Mouse (Mus musculus) adipocyte (in vitro differentiated cells): Measurements from ENCODE around the gene Gata5.
A peak's percentile ranks its signal among the peaks of the same experiment; 100 is the strongest.

ENCODE experiments used
- DNase-seq: peaks from one replicate; pipeline ENCODE4 v3.0.0-alpha.2; 2016; ENCODE audit warnings: low spot score

Gene Gata5

GRCm38 (mm10) chr2:180334551-180334986 is at the start of gene Gata5:
Gene Gata5 (minus strand): TSS chr2:180334699.
- DNase-seq, result no peak

DNA sequence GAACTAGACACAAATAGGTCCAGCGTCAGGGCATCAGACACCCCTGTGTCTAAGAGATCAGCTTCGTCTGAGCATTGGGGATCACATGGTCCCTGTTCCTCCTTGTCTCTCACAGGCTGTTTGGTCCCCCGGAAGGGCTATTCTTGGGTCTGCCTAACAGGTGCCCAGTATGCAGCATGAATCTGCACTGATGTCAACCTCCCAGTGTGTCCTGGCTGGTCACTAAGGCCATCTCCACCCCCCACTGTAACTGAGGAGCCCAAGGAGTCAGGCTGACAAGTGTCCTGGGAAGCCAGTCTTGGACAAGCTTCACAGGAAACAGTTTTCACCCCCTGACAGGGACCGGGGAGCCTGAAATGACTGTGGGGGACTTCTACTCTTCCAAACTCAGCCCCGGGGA is 42.2 kb upstream of the Gata5 start:
- DNase-seq, result no peak

GRCm38 (mm10) chr2:180373256-180373655 is 38.8 kb upstream of the Gata5 start:
- no peak for DNase-seq

DNA sequence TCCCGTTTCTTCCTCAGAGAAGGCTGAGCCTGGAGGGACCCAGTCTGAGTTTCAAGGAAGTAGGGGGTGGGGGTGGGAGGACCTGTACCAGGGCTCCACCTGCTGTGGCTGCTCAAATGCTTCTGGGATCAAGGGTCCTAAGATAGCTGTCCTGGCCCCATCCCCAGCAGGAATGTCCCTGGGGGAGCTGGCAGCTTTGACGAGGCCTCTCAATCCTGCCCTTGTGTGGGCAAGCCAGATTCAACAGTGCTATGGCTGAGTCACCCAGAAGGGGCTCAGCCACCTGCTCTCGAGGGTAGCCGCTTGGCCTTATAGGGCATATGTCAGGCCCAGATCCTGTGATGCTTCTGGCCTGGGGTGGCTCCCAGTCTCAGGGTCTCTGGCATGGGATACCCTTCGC is 33.9 kb upstream of the Gata5 start:
- no peak for DNase-seq

DNA sequence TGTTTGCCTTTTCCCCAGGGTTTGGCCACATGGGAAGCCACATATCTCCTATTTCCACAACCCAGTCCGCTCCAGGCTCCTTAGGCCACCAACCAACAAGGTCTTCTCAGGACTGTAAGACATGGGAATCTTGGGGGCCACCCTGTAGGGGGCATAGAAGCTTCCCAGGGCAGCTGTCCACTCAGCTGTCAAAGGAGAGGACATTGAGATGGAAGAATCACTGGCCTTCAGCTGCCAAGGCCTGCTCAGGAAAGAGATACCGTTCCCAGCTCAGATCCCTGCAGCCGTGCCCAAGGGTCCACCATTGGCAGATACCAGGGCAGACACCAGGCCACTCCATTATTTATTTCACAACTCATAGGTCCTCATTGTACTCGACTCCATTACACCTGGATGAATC is 32.9 kb upstream of the Gata5 start:
- DNase-seq, result no peak

DNA sequence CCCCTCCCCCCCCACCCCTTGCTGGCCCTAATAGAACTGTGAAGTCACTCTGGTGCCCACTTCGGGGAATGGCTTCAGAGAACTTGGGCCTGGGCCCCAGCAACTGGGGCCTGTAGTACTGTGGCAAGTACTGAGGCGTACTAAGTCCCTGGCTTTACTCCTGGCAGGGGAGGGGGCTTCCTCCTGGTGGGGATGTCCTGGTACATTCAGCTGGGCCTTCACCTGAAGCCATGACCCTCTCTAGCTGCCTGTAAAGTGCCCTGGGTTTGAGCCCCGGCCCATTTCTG is 28.9 kb upstream of the Gata5 start:
- DNase-seq, result no peak

DNA sequence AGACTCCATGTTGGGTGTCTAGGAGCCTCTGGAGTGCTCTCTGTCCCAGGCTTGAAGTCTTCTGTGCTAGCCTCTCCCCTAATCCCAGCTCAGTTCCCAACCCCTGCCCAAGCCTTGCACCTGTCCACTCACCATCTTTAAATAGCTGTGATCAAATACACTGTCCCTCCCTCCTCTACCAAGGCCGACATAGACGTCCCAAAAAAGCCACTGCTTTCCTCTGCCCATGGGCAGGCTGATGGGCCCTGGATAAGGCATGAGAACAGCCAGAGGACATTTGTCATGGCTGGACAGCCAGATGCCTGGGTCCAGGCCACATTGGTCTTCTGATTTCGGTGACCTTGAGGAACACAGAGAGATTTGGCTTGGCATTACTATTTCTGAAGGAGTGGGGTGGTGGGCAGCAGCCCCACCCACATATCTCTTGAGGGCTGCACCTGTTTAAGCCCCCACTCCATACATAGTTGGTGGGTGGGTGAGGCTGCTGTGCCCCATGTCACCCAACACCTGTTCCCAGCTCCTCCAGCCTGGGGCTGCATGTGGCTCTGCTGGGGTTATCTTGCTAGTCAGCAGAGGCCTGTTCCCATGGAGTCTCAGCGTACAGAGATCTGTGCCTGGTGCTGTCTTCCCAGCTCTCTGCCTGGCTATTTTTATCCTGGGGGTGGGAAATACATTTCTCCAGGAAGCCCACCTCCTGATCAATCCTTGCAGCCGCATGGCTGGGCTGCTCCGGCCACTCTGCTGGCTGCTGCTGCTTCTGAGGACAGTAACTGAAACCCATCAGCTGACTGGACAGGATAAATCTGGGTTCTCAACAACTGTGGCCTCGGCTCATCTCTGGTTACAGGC is 28.3 kb upstream of the Gata5 start:
- DNase-seq, result no peak

DNA sequence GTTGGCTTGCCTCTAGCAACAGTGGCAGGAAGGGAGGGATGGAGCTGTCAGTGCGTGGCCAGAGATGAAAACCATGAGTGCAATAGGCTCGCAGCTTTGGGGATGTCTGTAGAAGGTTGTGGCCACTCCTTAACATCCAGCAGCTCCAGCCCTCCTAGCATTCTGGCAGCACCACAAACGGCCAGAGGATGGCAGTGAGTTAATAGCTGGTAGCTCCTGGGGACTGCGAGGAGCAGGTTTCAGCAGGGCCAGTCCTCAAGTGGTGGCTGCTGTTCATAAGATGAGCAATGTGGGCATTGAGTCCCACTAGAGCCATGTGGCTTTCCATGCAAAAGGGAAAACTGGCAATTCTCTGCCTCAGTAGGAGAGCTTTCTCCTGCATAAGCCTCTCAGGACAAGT is 24.6 kb upstream of the Gata5 start:
- no peak for DNase-seq

DNA sequence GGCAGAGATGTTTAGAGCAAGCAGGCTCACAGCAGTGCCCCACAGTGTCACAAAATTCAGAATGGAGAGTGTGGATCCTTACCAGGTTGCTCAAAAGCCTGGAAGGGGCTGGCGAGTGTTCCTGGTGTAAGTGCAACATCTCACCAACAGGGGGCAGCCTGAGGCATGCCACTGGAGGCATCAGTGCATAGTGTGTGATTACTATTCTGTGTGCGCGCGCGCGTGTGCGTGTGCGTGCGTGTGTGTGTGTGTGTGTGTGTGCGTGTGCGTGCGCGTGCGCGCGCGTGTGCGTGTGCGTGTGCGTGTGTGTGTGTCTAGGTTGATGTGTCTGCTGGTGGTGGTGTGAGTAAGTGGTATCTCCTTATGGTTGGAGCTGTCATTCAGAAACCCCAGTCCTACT is 18.8 kb upstream of the Gata5 start:
- DNase-seq, result peak; percentile 22

GRCm38 (mm10) chr2:180350700-180351099 is 16.2 kb upstream of the Gata5 start:
- peak; percentile 43 for DNase-seq

DNA sequence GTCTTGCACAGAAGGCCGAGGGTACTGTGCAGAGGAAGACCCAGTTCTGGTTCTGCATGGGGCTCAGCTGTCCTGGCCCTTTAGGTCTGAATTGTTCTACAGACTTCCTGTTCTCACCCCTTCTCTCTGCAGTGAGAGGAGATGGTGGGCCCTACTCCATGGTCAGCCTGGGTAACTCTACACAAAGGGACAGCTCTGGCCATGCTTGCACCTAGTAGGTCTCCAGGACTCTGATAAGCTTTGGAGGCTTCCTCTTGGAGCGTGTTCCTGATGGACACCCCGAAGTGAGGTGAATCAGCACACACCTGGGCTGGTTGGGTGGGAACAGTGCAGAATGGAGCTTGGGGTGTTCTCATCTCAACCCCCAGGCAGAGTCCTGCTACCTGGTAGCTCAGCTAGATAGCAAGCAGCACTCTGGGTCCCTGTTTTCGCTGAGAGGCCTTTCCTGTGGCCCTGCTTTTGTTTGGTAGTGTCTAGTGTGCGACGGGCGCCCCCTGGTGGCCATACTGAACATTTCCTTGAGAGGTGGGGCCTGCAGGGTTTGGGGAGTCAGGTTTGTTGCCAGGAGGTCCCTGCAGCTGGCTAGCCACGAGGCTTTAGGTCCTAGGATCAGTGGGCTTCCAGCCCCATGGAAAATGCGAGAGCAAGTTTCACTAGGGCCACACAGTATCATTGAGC is 12.5 kb upstream of the Gata5 start:
- peak; percentile 86 for DNase-seq

DNA sequence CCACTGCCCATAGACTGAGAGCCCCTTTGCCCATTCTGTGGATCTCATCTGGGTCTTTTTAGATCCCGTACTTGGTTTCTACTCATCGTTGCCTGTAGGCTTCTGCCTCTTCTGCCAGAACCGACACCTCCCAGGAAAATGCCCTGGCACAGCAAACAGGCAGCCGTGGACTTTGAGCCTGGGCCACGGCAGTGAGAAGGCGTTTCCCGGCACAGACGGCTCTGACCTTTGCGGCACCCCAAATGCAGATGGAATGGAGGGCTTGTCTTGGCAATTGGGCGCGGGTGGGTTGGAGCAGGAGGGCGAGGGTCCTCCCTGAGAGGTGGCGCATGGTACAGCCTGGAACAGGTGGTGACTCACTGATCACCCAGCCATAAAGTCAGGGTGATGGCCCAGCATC is 8.6 kb upstream of the Gata5 start:
- DNase-seq, result no peak

- DNase-seq, result no peak
These were observed 7.7 kb upstream of the Gata5 start for GRCm38 (mm10) chr2:180342189-180342588.

- no peak for DNase-seq
These were observed 6.7 kb upstream of the Gata5 start for GRCm38 (mm10) chr2:180341229-180341628.

DNA sequence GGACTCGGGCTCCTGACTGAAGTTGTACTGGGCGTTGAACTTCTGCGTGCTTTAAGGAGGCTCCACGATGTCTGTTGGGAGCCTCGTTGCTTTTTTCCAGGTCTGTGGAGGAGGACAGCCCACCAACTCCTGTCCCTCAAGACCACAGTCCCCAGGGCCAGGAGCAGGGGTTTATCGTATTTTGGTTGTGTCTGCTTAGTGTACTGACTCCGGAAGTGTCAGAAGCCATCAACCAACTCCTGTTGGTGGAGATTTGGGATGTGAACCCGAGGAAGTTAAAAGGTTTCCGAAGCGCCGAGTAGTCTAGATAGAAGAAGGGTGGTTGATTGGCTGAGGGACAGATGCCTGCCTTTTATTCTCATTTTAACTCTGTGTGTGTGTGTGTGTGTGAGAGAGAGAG is 5.4 kb upstream of the Gata5 start:
- no peak for DNase-seq

DNA sequence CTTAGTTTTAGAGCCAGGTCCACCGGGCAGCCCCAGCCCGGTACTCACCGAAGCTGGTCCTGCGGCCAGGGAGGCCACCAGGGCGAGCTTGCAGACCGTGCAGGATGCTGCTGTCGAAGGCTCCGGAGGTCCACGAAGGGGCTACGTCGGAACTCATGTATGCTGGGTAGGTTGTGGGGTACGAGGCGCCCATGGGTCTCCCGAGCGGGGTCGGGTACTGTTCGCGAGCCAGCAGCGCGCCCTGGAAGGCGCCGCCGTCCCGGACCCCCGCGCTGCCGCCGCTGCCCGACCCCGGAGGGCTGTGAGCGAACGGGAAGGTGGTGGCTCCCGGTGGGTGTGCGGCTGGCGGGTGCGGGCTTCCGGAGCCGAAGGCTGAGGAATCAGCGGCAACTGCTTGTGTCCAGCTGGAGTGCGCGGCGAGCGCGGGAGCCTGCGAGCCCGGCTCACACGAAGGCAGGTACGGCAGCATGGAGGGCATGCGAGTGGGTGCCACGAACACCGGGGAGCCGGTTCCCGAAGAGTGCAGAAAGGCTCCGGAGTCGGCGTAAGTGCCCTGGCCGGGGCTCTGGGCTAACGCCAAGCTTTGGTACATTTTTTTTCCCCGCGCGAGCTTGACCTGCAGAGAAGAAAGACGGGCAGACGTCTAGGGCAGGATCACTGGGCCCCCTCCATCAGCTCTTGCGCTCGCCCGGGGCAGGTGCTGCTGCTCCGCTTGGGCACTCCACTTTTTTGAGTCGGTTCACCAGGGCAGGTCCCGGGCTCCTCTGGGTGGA is 535 bp downstream of the Gata5 start:
- DNase-seq, result no peak

DNA sequence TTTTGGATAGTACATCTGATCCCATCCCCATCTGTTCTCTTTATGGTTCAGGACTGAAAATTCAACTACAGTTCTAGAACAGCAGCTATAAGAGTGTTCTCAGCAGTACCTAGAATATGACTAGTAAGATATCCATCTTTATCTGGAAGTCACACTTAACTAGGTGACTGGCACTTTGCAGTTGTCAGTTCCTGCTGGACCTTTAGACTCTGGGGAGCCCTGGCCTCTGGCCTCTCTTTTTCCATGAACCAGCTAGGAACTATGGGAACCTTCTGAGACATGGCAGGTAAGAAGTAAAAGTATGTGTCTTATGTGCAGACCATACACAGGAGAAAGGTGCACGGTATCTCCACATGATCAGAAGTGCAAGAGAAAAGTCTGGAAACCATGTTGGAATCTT is 5.0 kb downstream of the Gata5 start:
- DNase-seq, result no peak

- DNase-seq, result no peak
These were observed 11.7 kb downstream of the Gata5 start for GRCm38 (mm10) chr2:180322674-180323355.

GRCm38 (mm10) chr2:180320216-180320615 is 14.3 kb downstream of the Gata5 start:
- no peak for DNase-seq

- no peak for DNase-seq
These were observed 16.9 kb downstream of the Gata5 start for GRCm38 (mm10) chr2:180317591-180317990.

GRCm38 (mm10) chr2:180314292-180314691 is 20.2 kb downstream of the Gata5 start:
- DNase-seq, result no peak

GRCm38 (mm10) chr2:180311147-180311546 is 23.4 kb downstream of the Gata5 start:
- DNase-seq, result no peak
